Mouse (Mus musculus): ENCODE measurements at regions not wholly inside any gene's neighbourhood (a gene's known extent, or its start where the extent isn't known, plus 50 kb on each side); places are given as distances from the start of the nearest gene placed in this dataset.

- DNase-seq (ENCODE audit: low read depth in 1 of 2, low spot score in 2 of 2), result no peak
These were observed 337.9 kb upstream of the Eif4g2 start for GRCm38 (mm10) chr7:111420698-111421097.

DNA sequence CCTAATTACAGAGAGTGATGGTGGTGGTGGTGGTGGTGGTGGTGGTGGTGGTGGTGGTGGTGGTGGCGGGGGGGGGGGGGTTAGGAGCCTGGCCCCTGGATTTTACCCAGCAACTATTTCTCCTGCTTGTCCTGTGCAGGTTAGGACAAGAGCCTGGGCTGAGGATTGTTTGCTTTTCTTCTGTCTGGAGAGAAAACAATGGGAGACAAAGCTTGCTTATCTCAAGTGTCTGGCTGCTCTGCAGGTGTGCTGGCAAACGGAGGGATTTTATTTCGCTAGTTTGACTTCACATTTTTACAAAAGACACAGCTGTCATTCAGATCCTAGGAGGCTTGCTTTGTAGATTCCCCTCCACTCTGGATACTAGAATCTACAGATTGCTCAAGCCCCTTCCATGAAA, 334.9 kb upstream of the Eif4g2 start:
- DNase-seq (ENCODE audit: low read depth in 1 of 2, low spot score in 2 of 2), result no peak

DNA sequence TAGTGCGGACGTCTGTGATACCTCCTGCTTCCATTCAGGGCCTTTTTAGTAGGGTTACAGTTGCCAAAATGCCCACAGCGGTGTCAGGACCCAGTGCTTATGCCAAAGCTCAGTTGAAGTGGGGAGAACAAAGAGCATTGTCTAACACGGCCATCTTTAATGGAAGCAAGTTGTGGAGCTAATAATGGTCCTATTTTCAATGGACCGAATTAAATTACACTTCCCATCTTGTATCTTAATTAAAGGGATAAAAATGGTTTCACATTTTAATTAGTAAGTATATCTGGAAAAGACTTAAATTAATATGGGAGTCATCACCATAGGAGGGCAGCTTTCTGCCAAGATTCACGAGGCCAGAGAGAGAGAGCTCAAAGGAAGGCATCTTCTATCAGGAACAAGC, 333.2 kb upstream of the Eif4g2 start:
- DNase-seq (ENCODE audit: low read depth in 1 of 2, low spot score in 2 of 2), result no peak

DNA sequence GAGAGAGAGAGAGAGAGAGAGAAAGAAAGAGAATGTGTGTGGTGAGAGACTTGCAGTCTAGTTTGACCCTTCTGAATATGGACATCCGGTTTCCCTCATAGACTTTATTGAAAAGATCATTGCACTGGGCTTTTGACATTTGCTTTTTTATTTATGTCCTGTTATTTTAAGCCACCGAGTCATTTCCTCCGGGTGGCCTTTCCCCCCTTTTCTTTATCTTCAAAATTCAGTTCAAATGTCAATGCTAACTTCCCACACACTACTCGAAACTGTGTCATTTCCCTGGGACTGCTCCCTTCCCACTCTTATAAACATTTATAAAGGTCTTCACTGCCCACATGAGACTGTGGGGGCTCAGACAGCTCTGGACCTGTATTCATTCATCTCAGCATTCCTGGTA, 330.9 kb upstream of the Eif4g2 start:
- DNase-seq (ENCODE audit: low read depth in 1 of 2, low spot score in 2 of 2), result no peak

- no peak for DNase-seq (ENCODE audit: low read depth in 1 of 2, low spot score in 2 of 2)
These were observed 330.1 kb upstream of the Eif4g2 start for GRCm38 (mm10) chr7:111412957-111413356.

DNA sequence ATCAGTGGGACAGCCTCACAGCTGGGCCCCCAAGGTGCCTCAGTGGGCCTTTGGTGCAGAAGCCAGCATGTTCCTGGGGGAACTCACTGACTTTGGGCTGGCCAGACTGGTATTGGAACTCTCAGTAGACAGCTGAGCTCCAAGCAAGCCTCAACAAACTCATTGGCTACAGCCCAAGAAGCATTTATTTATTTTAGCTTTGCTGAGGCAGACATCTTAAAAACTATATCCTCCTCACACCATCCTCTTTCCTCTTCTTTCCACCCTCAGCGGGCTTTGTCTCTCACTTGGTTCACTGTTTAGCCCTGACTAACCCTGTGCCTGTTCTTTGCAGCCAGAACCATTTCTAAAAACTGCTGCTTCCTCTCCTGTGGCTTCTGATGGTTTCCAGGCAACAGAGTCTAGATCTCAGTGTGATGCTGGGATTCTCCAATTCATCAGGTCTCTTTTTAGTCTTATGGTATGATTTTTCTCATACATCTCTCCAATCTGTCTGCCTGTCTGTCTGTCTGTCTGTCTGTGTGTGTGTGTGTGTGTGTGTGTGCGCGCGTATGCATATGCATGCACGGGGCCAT, 328.6 kb upstream of the Eif4g2 start:
- no peak for DNase-seq (ENCODE audit: low read depth in 1 of 2, low spot score in 2 of 2)

DNA sequence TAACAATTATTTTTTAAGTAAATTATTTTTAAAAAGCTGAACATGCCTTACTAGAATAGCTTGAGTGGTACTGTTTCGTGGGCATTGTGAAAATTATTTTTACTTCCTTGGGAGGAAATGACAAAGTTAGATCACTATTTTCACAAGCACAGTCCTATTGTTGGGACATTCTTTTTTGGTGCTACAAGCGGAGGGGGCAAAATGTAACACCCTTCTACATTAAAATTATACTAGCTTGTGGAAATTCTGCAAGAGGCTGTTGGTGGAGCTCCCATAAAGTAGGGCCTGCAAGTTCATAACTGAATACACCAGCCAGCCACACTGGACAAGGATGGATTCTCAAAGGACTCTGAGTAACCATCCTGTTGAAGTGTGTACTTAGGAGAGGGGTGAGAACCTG, 313.1 kb upstream of the Eif4g2 start:
- no peak for DNase-seq (ENCODE audit: low read depth in 1 of 2, low spot score in 2 of 2)

DNA sequence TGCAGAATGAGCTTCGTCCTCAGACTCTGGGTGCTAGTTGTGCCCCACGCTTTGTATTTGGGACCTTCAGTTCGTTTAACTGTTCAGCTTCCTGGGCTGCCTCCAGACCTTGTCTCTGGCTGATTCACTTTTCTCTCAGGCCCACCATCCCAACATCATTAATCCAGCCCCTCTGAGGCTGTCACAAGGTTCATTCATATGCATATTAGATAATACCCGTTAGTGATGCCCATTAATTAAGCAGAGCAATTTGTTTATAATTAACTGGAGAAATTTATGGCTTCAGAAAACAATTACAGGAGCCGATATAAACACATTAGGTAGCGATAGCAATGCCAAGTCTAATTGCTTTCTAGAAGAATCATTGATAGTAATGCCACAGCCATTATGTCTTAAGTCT, 312.3 kb upstream of the Eif4g2 start:
- no peak for DNase-seq (ENCODE audit: low read depth in 1 of 2, low spot score in 2 of 2)

DNA sequence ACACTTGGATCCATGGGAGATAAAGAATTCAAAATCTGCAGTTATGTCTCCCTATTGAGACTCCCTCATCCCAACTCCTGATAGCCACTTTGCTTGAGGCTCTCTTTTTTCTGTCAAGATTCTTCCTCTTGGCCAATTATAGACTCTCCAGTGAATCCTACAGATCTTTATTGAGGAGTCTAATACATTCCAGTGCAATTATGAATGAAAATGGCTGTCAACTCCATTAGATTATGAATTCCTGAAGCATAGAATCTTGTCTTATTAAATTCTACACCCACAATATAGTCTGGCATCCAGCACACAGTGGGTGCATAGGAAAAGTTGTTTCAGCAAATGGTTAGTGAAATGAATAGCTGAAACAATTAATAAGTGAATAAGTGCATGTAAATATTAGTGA, 311.0 kb upstream of the Eif4g2 start:
- DNase-seq (ENCODE audit: low read depth in 1 of 2, low spot score in 2 of 2), result no peak

DNA sequence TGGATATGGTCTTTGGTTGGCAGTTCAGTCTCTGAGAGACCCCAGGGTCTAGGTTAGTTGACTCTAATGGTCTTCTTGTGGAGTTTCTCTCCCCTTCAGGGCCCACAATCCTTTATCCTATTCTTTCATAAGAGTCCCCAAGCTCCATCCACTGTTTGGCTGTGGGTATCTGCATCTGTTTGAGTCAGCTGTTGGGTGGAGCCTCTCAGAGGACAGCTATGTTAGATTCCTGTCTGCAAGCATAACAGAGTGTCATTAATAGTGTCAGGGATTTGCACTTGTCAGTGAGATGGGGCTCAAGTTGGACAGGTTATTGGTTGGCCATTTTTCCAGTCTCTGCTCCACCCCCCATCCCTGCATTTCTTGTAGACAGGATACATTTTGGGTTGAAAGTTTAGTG, 306.9 kb upstream of the Eif4g2 start:
- DNase-seq (ENCODE audit: low read depth in 1 of 2, low spot score in 2 of 2), result no peak

GRCm38 (mm10) chr7:111374534-111374933, 291.7 kb upstream of the Eif4g2 start:
- no peak for DNase-seq (ENCODE audit: low read depth in 1 of 2, low spot score in 2 of 2)

DNA sequence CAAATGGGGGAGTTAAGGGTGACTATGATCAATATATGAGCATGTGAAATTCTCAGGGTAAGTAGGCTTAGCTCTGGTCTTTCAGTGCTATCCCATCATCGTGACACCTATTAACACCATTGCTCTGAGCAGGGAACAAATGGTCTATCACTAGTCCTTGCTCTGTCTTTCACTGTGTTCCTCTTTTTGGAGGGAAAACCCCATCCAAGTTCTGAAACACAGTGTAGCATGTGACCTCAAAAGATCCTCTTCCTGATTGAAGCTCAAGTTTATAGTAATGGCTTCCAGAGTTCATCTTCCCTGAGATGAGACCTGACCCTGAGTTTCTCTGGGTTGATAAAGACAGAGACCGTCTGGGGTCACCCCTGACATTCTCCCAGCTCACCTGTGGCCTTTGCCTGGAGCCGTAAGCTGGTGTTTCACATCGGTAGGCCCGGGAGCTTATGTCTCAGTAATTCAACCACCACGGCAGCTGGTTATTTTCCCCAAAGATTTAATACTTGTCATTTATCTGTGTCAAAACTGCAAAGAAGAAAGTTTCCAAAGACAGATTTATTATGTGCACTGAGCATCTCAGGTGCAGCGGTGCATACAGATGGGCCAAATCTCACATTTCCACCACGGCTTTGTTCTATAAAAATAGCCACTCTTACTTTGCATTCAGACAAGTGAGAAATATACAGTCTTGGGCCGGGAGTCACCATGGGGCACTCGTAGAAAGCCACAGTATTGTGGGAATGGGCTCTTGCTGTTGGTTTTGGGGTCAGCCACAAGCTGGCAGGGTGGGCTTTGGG, 290.7 kb upstream of the Eif4g2 start:
- no peak for DNase-seq (ENCODE audit: low read depth in 1 of 2, low spot score in 2 of 2)

DNA sequence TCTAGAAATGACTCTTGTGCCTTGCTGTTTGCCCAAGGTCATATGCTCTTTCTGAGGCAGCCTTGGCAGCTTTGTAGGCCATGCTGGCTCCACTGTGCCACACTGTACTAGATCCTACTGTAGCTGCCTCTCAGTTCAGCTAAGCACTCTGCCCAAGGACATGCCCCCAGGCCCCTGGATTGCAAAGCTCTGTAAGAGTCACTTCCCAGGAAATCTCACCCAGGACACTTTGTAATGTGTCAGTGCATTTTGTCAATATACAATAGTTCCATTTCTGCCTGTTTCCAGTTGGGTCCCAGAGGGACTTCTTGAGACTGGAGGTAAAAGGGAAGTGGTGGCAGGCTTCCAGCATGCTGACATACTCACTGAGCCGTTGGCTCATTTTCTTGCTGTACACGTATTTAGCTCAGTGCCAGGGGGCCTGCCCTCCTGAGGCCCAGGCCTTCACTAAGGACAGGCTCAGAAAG, 287.6 kb upstream of the Eif4g2 start:
- no peak for DNase-seq (ENCODE audit: low read depth in 1 of 2, low spot score in 2 of 2)

- no peak for DNase-seq (ENCODE audit: low read depth in 1 of 2, low spot score in 2 of 2)
These were observed 285.6 kb upstream of the Eif4g2 start for GRCm38 (mm10) chr7:111368296-111369004.

- DNase-seq (ENCODE audit: low read depth in 1 of 2, low spot score in 2 of 2), result no peak
These were observed 284.3 kb upstream of the Eif4g2 start for GRCm38 (mm10) chr7:111366951-111367653.

DNA sequence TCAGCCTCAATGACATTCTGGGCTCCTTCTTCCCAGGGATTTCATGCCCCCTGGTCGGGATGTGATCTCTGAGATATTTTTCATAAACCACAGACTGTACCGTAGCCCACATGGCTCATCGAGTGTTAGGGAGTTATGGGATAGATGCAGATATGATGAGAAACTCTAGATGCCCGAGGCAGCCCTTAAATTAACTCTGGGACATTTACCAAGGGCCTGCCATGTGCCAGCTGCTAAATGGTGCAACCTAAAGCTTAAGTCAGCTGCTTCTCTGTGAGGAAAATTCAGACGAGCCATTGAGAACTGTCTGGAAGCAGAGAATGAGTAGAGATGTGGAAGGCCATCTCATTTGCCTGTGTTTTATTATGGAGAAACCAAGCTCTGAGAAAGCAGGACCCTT, 282.6 kb upstream of the Eif4g2 start:
- no peak for DNase-seq (ENCODE audit: low read depth in 1 of 2, low spot score in 2 of 2)

DNA sequence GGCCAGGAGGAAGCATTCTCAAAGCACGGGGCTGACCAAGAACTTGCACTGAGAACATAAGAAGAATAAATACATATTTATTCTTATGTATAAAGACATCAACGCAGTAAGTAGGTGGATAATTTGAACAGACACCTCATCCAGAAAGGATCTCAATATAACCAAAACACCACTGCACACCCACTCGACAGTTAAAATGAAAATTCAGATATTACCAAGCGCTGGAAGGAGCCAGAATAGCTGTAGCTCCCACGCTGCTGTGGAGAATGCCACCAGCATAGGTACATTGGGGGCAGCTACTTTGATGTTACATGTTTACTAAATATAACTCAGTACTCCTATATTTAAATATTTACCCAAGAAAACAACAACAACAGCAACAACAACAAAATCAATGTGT, 280.4 kb upstream of the Eif4g2 start:
- DNase-seq (ENCODE audit: low read depth in 1 of 2, low spot score in 2 of 2), result no peak

- DNase-seq (ENCODE audit: low read depth in 1 of 2, low spot score in 2 of 2), result no peak
These were observed 279.8 kb upstream of the Eif4g2 start for GRCm38 (mm10) chr7:111362646-111363045.

DNA sequence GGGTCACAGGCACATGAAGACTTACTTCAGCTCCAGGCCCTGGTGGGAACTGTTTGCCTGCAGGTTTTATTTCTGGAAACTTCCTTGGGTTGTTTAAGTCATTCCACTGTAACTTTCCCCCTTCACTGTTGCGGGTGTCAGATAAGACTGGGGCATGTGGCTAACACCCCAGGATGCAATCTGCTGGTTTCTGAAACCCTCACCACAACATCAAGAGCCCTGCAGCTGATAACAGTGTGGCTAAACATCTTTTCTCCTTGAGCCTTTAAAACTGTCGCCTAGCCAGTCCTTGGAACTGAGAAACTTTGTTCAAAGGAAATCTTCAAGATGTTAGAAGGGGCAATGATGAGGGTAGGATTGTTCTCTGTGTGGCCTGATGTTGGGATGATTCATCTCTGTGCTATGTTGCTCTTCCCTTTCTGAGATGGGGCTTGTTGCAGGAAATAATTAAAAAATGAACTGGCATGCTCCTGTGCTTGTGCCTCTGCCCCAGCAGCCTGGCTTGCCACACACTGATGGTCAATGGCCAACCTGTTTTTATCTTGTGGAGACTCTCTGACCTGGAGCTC, 272.3 kb upstream of the Eif4g2 start:
- DNase-seq (ENCODE audit: low read depth in 1 of 2, low spot score in 2 of 2), result no peak

DNA sequence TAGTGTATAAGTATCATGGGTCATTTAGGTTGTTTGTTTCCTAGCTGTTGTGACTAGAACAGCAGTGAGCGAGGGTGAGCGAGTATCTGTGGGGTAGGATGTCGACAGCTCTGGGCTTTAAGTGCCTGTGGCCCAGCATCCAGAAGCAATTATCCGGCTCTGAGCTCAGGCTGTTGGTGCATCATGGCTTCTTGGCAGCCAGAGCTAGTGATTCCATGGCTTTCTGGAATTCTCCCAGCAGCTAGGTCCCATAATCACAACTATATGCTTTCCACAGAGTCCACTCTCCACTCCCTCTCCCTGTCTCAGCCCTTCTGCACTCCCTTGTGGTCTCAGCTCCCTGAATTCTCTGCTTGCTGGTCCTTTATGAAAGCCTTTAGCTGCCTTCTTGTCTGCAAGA, 271.2 kb upstream of the Eif4g2 start:
- no peak for DNase-seq (ENCODE audit: low read depth in 1 of 2, low spot score in 2 of 2)

DNA sequence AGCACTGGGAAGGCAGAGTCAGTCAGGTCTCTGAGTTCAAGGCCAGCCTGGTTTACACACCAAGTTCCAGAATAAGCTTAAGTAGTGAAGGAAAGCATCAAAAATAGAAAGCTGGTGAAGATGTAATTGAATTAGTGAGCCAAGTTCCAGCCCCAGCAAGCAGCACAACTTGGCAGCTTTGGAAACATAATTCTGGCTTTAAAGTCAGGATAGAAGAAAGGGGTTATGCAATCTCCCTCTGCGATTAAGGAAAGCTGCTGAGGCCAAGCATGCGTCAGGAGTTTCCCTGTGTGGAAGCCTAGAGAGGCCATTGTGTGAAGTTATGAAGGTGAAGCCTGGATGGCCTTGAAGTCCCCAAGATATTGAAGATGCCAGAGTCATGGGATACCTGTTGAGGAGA, 269.3 kb upstream of the Eif4g2 start:
- no peak for DNase-seq (ENCODE audit: low read depth in 1 of 2, low spot score in 2 of 2)

All from monocyte, adult 2 months (primary cell).